Mouse (Mus musculus) cortical plate, adult 2 months (tissue): ENCODE measurements around the gene Chd1.

Experiments
- CTCF ChIP-seq: fragments of 200-500 bp; IDR thresholded peaks from 2 replicates; pipeline ENCODE4 v1.5.1; 2011; ENCODE audit warnings: mild to moderate bottlenecking, control low read depth, low read length; ENCODE audit not compliant: insufficient read depth; ENCODE audit errors: extremely low read depth
- POLR2A ChIP-seq: fragments of 200-500 bp; IDR thresholded peaks from 2 replicates; pipeline ENCODE4 v1.6.1; 2011; ENCODE audit warnings: mild to moderate bottlenecking, low read length, control low read depth; ENCODE audit not compliant: insufficient read depth; ENCODE audit errors: extremely low read depth

DNA sequence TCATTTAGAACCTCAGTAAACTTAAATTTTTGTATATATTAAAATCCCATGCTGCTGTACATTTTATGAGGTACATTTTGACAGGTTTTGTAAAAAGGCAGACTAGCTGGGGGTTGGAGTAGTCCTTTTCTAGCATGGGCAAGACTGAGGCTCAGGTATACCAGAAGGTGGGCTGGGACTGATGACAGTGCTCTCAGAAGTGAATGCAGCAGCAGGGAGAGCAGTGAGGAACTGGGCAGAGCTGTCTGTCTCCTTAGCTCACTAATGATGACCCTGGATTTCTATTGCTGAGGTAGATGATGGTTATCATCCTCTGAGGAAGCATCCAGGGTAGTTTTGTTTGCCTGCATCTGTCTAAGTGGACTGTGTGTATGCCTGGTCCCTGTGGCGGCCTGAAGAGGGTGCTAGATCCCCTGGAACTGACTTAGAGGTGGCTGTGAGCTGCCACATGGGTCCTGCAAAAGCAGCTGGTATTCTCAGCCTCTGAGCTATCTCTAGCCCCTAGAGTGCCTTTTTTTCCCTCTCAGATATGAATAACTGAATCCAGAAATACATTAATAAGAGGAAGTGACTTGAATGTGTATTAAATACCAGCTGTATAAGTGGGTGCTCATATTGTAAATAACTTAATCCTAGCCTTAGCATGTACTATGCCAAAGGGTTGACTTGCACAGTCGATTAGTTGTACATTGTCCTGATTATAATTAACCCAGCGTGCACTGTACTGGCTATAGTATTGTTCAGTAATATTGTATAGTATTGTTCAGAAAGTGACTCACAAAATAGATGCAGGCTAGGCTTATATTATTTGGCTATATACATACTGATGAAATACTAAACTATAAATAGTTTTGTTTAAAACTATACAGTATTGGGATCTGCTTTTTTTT lies 10.5 kb downstream of the Chd1 start:
- TF ChIP-seq POLR2A, result no peak
- TF ChIP-seq CTCF, result 0 out of 2 replicates have a peak, but pooled peaks have one; percentile 30
